Mouse (Mus musculus) fibroblast of lung, adult 2 months (primary cell): ENCODE measurements around the gene Vangl1.
A peak's percentile ranks its signal among the peaks of the same experiment; 100 is the strongest.

Experiments
- DNase-seq: peaks from one replicate; pipeline ENCODE4 v3.0.0-alpha.2; 2011; ENCODE audit warnings: low read depth

Vangl1 gene

DNA sequence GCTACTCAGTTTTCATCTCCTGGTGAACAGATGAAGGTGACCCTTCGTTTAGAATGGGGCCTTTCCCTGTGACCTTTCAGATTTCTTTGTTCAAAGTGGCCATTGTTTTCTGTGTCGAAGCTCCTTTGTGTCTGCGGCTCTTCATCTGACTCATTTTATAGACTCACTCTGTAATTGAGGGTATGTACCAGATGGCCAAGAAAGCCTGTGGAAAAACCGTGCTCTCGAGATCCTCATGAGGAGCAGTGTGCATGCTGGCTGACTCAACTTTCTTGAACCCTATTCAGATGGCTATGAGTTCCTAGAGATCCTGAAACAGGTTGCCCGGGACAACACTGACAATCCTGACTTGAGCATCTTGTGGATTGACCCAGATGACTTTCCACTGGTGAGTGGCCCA is 62.6 kb downstream of the Vangl1 start:
- DNase-seq: no peak

- no peak for DNase-seq
Observed at GRCm38 (mm10) chr3:102141451-102141850, 63.0 kb downstream of the Vangl1 start.

- no peak for DNase-seq
Observed at GRCm38 (mm10) chr3:102140606-102141005, 63.9 kb downstream of the Vangl1 start.

DNA sequence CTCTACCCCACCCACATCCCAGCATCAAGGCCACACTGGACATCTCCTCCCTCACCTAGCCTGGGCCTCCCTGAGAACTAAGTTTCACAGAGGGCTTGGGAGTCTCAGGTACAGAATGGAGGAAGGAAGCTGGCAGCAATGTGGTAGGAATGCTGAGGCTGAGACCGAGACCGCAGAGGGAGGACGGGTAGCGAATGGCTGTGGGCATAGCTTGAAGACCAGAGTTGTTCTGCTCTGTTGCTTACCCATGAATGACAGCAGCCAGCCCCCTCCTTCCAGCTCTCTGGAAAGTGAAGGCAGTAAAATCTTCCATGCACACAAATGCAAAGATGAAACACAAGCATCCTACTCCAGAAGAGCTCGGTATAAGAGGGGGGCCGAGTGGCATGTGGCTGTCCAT is 65.6 kb downstream of the Vangl1 start:
- no peak for DNase-seq

DNA sequence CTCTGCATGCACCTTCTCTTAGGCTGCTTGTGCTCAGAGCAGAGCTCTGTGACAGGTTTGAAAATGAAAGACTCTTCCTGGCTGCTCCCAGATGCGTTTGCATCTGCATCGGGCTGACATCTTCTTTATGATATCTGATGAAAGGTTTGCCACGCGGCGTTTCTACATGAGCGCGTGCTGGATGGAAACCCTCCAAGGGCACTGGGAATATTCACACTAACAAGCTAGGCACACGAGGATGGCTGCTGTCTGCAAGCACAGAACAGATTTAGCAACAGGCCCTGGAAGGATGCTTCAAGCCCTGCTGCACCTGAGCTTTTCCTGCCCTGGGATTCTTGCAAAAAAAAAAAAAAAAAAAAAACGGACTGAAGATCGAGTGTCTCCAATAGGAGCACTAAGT is 67.3 kb downstream of the Vangl1 start:
- no peak for DNase-seq

- no peak for DNase-seq
Observed at GRCm38 (mm10) chr3:102135389-102136113, 68.9 kb downstream of the Vangl1 start.

- no peak for DNase-seq
Observed at GRCm38 (mm10) chr3:102131627-102132324, 72.7 kb downstream of the Vangl1 start.

GRCm38 (mm10) chr3:102130478-102130877 is 74.0 kb downstream of the Vangl1 start:
- DNase-seq: no peak

DNA sequence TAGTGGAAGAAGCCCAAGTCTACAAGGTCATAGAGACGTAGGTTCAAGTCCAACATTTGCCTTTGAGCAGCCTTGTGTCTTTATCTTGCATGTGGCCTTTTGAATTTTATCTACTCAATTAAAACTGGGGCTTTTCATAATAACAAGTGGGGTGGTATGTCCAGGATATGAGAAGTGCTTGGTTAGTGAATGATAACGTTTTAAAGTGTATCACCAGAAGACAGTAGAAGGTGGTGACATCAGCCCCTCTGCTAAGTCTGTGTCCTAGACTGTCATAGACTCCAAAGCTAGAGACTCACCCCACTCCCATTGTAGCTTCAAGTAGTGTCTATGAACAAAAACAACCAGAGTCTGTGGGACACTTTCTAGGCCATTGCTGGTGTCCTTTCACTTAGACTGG is 76.3 kb downstream of the Vangl1 start:
- no peak for DNase-seq

- DNase-seq: no peak
Observed at GRCm38 (mm10) chr3:102127114-102127513, 77.4 kb downstream of the Vangl1 start.

DNA sequence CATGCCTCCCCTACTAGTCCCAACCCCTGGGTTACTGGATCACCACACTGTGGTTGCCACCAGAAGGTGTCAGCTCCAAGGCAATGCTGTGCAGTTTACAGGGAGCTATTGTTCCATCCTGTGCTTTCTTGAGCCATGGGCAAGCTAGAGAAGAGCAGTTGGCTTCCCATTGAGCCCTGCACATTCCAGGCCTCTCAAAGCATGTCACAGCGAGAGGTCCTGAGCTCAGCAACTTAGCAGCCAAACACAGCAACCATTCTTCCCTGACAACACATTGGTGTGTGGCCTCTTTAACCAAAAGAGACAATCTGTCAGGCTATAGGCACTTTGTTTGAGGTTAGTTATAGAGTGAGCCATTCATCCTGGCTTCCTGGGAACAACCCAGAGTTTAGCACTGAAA is 78.9 kb downstream of the Vangl1 start:
- DNase-seq: no peak

DNA sequence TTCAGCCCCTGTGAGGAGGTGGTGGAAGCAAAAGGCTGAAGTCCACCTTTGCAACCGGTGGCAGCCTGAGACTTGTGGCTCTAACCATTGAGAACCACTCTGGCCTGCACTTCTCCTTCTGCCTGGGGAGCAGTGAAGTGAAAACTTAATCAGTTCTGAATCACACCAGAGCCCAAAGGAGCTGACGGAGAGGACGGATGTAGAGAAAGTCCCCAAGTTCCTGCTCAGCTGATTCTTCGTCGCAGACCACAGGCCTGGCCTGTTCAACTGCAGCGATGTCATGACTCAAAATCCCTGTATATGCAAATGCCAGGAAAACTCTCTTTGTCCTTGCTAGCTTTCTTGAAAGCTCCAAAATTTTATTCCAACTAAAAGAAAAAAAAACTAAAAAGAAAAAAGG is 80.8 kb downstream of the Vangl1 start:
- DNase-seq: no peak

DNA sequence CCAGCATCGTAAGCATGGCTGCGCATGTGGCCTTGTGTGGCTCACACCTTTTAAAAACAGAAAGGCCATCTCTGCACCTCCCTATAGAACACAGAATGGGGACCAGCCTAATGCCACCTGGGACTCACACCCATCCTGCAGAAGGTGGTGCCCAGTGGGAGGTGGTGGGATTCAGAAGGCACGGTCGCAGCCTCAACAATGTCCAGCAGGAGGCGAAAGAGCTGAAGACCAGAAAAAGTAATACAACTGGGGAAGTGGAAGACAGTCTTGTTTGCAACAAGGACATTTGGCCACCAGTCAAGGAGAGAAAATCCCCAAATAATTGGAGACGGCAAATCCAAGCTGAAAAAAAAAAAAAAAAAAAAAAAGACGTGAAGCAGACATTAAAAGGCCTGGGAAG is 82.4 kb downstream of the Vangl1 start:
- no peak for DNase-seq

GRCm38 (mm10) chr3:102120947-102121346 is 83.5 kb downstream of the Vangl1 start:
- no peak for DNase-seq

DNA sequence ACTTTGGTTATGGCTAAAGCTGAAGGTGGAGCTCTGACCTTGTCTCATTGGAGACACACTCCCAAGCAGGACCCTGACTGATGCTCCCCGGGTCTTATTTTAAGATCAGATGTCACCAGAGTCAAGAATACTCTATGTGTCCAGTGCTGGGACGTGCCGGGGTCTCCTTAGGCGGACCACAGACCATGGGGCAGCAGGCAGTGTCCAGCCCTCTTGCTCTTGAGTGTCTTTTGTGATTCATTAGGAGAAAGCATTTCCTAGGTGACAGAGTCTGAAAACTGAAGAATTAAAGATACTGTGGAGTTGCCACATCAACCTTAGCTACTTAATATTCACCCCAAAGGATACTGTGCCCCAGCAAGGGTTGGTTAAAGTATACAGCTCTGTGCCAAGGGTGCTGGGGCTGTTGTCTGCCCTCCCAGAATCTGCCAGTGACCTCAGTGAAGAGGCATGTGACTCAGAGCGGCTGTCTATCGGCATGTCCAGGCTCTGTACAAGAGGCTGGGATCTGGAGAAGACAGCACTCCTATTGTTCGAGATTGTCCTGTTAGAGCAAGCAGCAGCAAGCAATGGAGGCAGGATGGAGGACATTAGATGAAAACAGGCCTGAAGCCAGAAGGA is 92.4 kb downstream of the Vangl1 start:
- no peak for DNase-seq

GRCm38 (mm10) chr3:102108201-102108600 is 96.3 kb downstream of the Vangl1 start:
- DNase-seq: peak; percentile 69

DNA sequence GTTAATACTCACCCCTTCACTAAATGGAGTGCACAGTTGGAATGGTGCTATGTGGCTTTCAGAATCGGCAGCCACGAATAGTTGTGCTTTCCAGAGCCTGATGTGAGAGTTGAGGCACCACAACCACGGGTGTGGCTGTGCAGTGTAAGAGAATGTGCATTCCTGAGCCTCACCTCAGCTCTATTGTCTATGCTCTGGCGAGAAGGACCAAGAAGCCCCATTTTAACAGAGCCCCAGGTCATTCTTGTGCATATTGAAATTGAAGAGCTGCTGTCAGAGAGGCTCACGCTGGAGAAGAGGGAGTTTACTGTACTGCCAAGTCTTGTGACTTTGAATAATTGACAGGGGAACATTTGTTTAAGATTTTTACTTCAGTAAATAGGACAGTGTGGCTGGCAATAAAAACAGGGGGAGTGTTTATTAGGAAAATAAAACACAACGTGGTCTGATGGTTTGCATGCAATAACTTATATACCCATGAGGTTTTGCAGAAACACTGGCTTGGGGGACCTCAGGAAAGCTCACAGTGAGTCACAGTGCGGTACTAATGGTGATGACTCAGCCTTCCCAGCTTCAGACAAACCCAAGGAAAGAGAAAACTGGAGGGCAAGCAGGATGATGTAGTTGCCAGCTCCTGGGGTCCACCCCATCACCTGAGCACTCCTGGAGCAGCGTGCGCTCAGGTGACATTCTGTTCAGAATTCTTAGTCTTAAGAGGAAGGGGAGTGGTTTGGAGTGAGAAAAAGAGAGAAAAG is 100.5 kb downstream of the Vangl1 start:
- peak; percentile 36 for DNase-seq
